Comparison of ENCODE assay signal across 8 mouse cellular contexts in the genomic region with DNA sequence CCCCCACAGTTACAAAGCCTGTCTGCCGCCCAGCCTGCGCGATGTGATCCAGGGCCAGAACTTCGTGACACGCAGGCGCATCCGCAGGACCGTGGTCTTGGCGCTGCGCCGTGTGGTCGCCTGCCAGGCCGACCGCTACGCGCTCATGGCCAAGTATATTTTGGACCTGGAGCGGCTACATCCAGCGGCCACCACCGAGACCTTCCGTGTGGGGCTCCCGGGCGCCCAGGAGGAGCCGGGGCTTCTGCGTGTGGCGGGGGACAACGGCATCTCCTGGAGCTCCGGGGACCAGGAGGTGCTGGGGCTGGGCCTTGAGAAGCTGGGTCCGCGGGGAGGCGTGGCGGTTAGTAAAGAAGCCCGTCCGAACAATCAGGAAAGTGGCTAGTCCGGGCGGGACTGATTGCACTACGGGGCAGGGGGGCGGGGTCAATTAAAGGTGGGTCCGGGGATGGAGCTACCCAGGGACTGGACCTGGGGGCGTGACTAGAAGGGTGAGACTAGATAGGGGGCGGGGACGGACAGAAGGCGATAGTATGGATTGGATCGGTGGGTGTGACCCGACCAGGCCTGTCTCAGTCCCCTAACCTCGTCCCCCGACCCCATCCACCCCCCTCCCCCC. TPM values are rescaled to one million over a fixed set of nuclear protein-coding genes. Genes with fewer than 3 reads are reported as not detected.
DNase-seq lines count a peak whose midpoint lies in the region; ATAC-seq and TF ChIP-seq lines count a peak whose summit lies in the region.

No protein-coding gene starts in this region.

- WGBS in forebrain, embryonic 13.5 days: 3% methylated on average over 45 of the region's 46 CpGs
- 7% methylated on average over 46 of the region's 46 CpGs for WGBS in intestine, embryonic 15.5 days
- WGBS in olfactory bulb, adult 2 months: 9% methylated on average over 46 of the region's 46 CpGs

- ATAC-seq in forebrain, embryonic 13.5 days: no peak
- ATAC-seq in intestine, embryonic 15.5 days: no peak

- H3K4me3 ChIP-seq in left cerebral cortex, adult 2 months: peak overlapping the region; percentile 34; the same call in 1 of the 2 replicates
- H3K4me3 ChIP-seq in forebrain, embryonic 13.5 days: peak overlapping the region; percentile 25
- peak overlapping the region; percentile 30 for H3K4me3 ChIP-seq in intestine, embryonic 15.5 days (replicated peaks)
- H3K4me3 ChIP-seq in olfactory bulb, adult 2 months (ENCODE audit: insufficient read depth, low read depth, low read length): peak overlapping the region; percentile 30

- TF ChIP-seq CTCF in left cerebral cortex, adult 2 months (IDR thresholded peaks at IDR 0.05): no peak
- TF ChIP-seq CTCF in olfactory bulb, adult 2 months (IDR thresholded peaks at IDR 0.05; ENCODE audit: insufficient read depth, low read depth, low read length): no peak

- H3K36me3 ChIP-seq in forebrain, embryonic 13.5 days (ENCODE audit: poor library complexity, severe bottlenecking): no peaks in the 10 kb centered on the region
- no peaks in the 10 kb centered on the region for H3K36me3 ChIP-seq in intestine, embryonic 15.5 days

- no peak for DNase-seq in left cerebral cortex, adult 2 months (ENCODE audit: extremely low spot score in 1 of 2, low spot score in 2 of 2)
- no peak for DNase-seq in left cerebral cortex, adult 9 months (ENCODE audit: low spot score in 2 of 2)
- no peak for DNase-seq in retina, embryonic 14.5 days (ENCODE audit: low spot score)
- no peak for DNase-seq in spleen, adult 12 weeks (ENCODE audit: low spot score)
- DNase-seq in spleen, postnatal 10 days (ENCODE audit: low spot score in 2 of 2): no peak

- H3K27ac ChIP-seq in left cerebral cortex, adult 2 months: no peak overlapping the region
- H3K27ac ChIP-seq in forebrain, embryonic 13.5 days: no peak overlapping the region
- no peak overlapping the region for H3K27ac ChIP-seq in intestine, embryonic 15.5 days
- H3K27ac ChIP-seq in olfactory bulb, adult 2 months (ENCODE audit: insufficient read depth, low read depth, low read length): no peak overlapping the region

- intact Hi-C loops in left cerebral cortex, adult 2 months (cut with DNase I): loop anchor here (10.0 kb wide), 1 partner anchor 455 kb away; a partner anchor contains a TSS

- 0 out of 2 replicates have a peak overlapping the region, but pooled peaks have one; percentile 19 for H3K9ac ChIP-seq in forebrain, embryonic 13.5 days
- H3K9ac ChIP-seq in intestine, embryonic 15.5 days: peak overlapping the region; percentile 26

- no peak for TF ChIP-seq POLR2A in olfactory bulb, adult 2 months (IDR thresholded peaks at IDR 0.05; ENCODE audit: insufficient read depth, low read depth, low read length)

- H3K27me3 ChIP-seq in forebrain, embryonic 13.5 days: peaks cover 92% of the 10 kb centered on the region
- H3K27me3 ChIP-seq in intestine, embryonic 15.5 days (replicated peaks): peaks cover 60% of the 10 kb centered on the region

- H3K4me2 ChIP-seq in forebrain, embryonic 13.5 days: peak overlapping the region; percentile 47
- H3K4me2 ChIP-seq in intestine, embryonic 15.5 days (replicated peaks): peak overlapping the region; percentile 68

- no peaks in the 10 kb centered on the region for H3K9me3 ChIP-seq in forebrain, embryonic 13.5 days (replicated peaks)
- H3K9me3 ChIP-seq in intestine, embryonic 15.5 days: no peaks in the 10 kb centered on the region

- 0 out of 2 replicates have a peak, but pooled peaks cover 8% of the 10 kb centered on the region for H3K4me1 ChIP-seq in forebrain, embryonic 13.5 days
- H3K4me1 ChIP-seq in intestine, embryonic 15.5 days (replicated peaks): peaks cover 25% of the 10 kb centered on the region
- H3K4me1 ChIP-seq in olfactory bulb, adult 2 months (ENCODE audit: control insufficient read depth, insufficient read depth, low read length): peaks cover 10% of the 10 kb centered on the region; the same call in 1 of the 2 replicates

RNA-seq across cellular contexts. Expression of a gene that starts 3.6 kb away (rescaled TPM):
- 1 to 10 TPM; 5.5 to 5.8 TPM for total RNA-seq in left cerebral cortex, adult 2 months (2021)
- 1.6 and 1.7 TPM in 2 replicates for polyA plus RNA-seq in forebrain, embryonic 13.5 days (2015; fragmentation: Nextera tagmentation; extraction: Ambion mirVana)
- 9.0 and 9.2 TPM in 2 replicates for polyA plus RNA-seq in intestine, embryonic 15.5 days (2015; fragmentation: Nextera tagmentation; extraction: Ambion mirVana)
- polyA plus RNA-seq in olfactory bulb, adult 2 months (2012; ENCODE audit: insufficient read depth, insufficient read length, low replicate concordance, missing spikeins): not detected in 2 replicates

RNA-seq across cellular contexts. Expression of a gene that starts 8.1 kb away (rescaled TPM):
- total RNA-seq in left cerebral cortex, adult 2 months (2021): 100 to 1,000 TPM; 313 to 351 TPM
- 13.0 and 15.8 TPM in 2 replicates for polyA plus RNA-seq in forebrain, embryonic 13.5 days (2015; fragmentation: Nextera tagmentation; extraction: Ambion mirVana)
- 1.3 and 1.5 TPM in 2 replicates for polyA plus RNA-seq in intestine, embryonic 15.5 days (2015; fragmentation: Nextera tagmentation; extraction: Ambion mirVana)
- polyA plus RNA-seq in olfactory bulb, adult 2 months (2012; ENCODE audit: insufficient read depth, insufficient read length, low replicate concordance, missing spikeins): not detected in 2 replicates

RNA-seq across cellular contexts. Expression of a gene that starts 9.4 kb away (rescaled TPM):
- 1 to 10 TPM; 1.2 to 4.7 TPM for total RNA-seq in left cerebral cortex, adult 2 months (2021)
- polyA plus RNA-seq in forebrain, embryonic 13.5 days (2015; fragmentation: Nextera tagmentation; extraction: Ambion mirVana): 0.47 TPM in 1 of 2 replicates, not detected in the other
- polyA plus RNA-seq in intestine, embryonic 15.5 days (2015; fragmentation: Nextera tagmentation; extraction: Ambion mirVana): 1.2 and 1.9 TPM in 2 replicates
- polyA plus RNA-seq in olfactory bulb, adult 2 months (2012; ENCODE audit: insufficient read depth, insufficient read length, low replicate concordance, missing spikeins): not detected in 2 replicates

RNA-seq across cellular contexts. Expression of a gene that starts 21.9 kb away (rescaled TPM):
- total RNA-seq in left cerebral cortex, adult 2 months (2021): under 1 TPM; 0.68 to 0.79 TPM
- polyA plus RNA-seq in forebrain, embryonic 13.5 days (2015; fragmentation: Nextera tagmentation; extraction: Ambion mirVana): 0.33 and 0.44 TPM in 2 replicates
- polyA plus RNA-seq in intestine, embryonic 15.5 days (2015; fragmentation: Nextera tagmentation; extraction: Ambion mirVana): 16.0 and 17.0 TPM in 2 replicates
- polyA plus RNA-seq in olfactory bulb, adult 2 months (2012; ENCODE audit: insufficient read depth, insufficient read length, low replicate concordance, missing spikeins): not detected in 2 replicates

RNA-seq across cellular contexts. Expression of a gene that starts 45.9 kb away (rescaled TPM):
- 100 to 1,000 TPM; 184 TPM for total RNA-seq in left cerebral cortex, adult 2 months (2021)
- 39.6 and 47.2 TPM in 2 replicates for polyA plus RNA-seq in forebrain, embryonic 13.5 days (2015; fragmentation: Nextera tagmentation; extraction: Ambion mirVana)
- polyA plus RNA-seq in intestine, embryonic 15.5 days (2015; fragmentation: Nextera tagmentation; extraction: Ambion mirVana): 5.3 and 7.1 TPM in 2 replicates
- polyA plus RNA-seq in olfactory bulb, adult 2 months (2012; ENCODE audit: insufficient read depth, insufficient read length, low replicate concordance, missing spikeins): 90.9 TPM in 1 of 2 replicates, not detected in the other
